Mouse (Mus musculus) embryonic stem cell, embryonic (primary cell): ENCODE measurements around the gene Wfikkn2.

Experiments
- CTCF ChIA-PET, 4 experiments: fragments of 300-600 bp in 2 of 4; fragments of 350-600 bp in 2 of 4; sonication (Branson Sonifier 250); formaldehyde crosslinking; loops; one replicate each; lab custom pipeline; 2022; ENCODE audit warnings: inconsistent platforms in 2 of 4; lab: Charles Lee
- POLR2A ChIA-PET, 4 experiments: fragments of 300-600 bp in 2 of 4; fragments of 350-600 bp in 2 of 4; sonication (Branson Sonifier 250); formaldehyde crosslinking; loops; one replicate each; lab custom pipeline; 2022; ENCODE audit warnings: antibody characterized with exemption in 4 of 4, inconsistent platforms in 1 of 4; lab: Charles Lee

Wfikkn2 gene

GRCm38 (mm10) chr11:94242760-94243421, 2.9 kb downstream of the Wfikkn2 start:
- CTCF ChIA-PET, result interaction anchor here in 3 of 4 experiments (0.6 to 1.5 kb wide), 8 partner anchors 17 to 313 kb away, joined by 3 to 5 read pairs (median 4); no protein-coding TSS in a partner anchor

GRCm38 (mm10) chr11:94239706-94240105, 6.1 kb downstream of the Wfikkn2 start:
- ChIA-PET POLR2A (interaction anchor here in 2 of 4 experiments (1.0 to 1.7 kb wide), 4 partner anchors 8 to 111 kb away, joined by 3 to 5 read pairs (median 3); partner anchors contain the start of gene Tob1 (in 2 of the 2)), CTCF (interaction anchor here in 1 of 4 experiments (0.7 to 1.1 kb wide), 3 partner anchors 19 to 286 kb away, joined by 3 read pairs; no protein-coding TSS in a partner anchor)

More at GRCm38 (mm10) chr11:94242760-94243421, 2.9 kb downstream of the Wfikkn2 start:
- POLR2A ChIA-PET, result interaction anchor here (0.5 to 4.6 kb wide), 21 partner anchors 11 to 744 kb away, joined by 3 to 25 read pairs (median 3); partner anchors contain the start of gene Tob1 (in 3 of the 4)

GRCm38 (mm10) chr11:94238786-94239185, 7.0 kb downstream of the Wfikkn2 start:
- POLR2A ChIA-PET, result interaction anchor here in 3 of 4 experiments (0.7 to 4.8 kb wide), 4 partner anchors 24 to 28 kb away, joined by 3 to 53 read pairs (median 22); partner anchors contain the start of gene Tob1 (in 3 of the 3)
- CTCF ChIA-PET, result interaction anchor here in 2 of 4 experiments (1.1 to 1.5 kb wide), 2 partner anchors 19 to 105 kb away, joined by 3 to 4 read pairs; no protein-coding TSS in a partner anchor

- POLR2A ChIA-PET, result interaction anchor here (0.6 to 4.8 kb wide), 26 partner anchors 9 to 170 kb away, joined by 3 to 53 read pairs (median 6); partner anchors contain the start of genes Tob1 (in 3 of the 4), Gm21885 (in 1 of the 4) and Wfikkn2 (in 1 of the 4)
- CTCF ChIA-PET, result interaction anchor here (0.6 to 3.5 kb wide), 27 partner anchors 9 to 250 kb away, joined by 3 to 19 read pairs (median 3); partner anchors contain the start of genes Spata20 (in 2 of the 4), Wfikkn2 (in 2 of the 4) and Tob1 (in 1 of the 4)
These were observed 9.7 kb downstream of the Wfikkn2 start for GRCm38 (mm10) chr11:94236074-94236473.

- ChIA-PET POLR2A (interaction anchor here in 3 of 4 experiments (1.2 to 4.8 kb wide), 6 partner anchors 10 to 46 kb away, joined by 3 to 53 read pairs (median 10); partner anchors contain the start of genes Tob1 (in 3 of the 3) and Gm21885 (in 1 of the 3)), CTCF (interaction anchor here in 2 of 4 experiments (0.6 to 3.5 kb wide), 5 partner anchors 12 to 171 kb away, joined by 4 to 19 read pairs (median 9); partner anchors contain the start of genes Tob1 (in 1 of the 2) and Wfikkn2 (in 1 of the 2))
These were observed 10.9 kb downstream of the Wfikkn2 start for GRCm38 (mm10) chr11:94234857-94235256.

- ChIA-PET CTCF (interaction anchor here in 1 of 4 experiments (1.4 to 3.5 kb wide), 2 partner anchors 24 to 101 kb away, joined by 4 to 19 read pairs; partner anchors contain the start of gene Tob1), POLR2A (interaction anchor here in 2 of 4 experiments (1.0 to 15.4 kb wide), 6 partner anchors 9 to 47 kb away, joined by 3 to 280 read pairs (median 9); partner anchors contain the start of genes Tob1 (in 2 of the 2) and Gm21885 (in 1 of the 2))
These were observed 11.4 kb downstream of the Wfikkn2 start for GRCm38 (mm10) chr11:94234380-94234779.

GRCm38 (mm10) chr11:94233405-94233804, 12.4 kb downstream of the Wfikkn2 start:
- POLR2A ChIA-PET, result interaction anchor here in 3 of 4 experiments (0.7 to 15.4 kb wide), 9 partner anchors 8 to 105 kb away, joined by 3 to 280 read pairs (median 4); partner anchors contain the start of gene Tob1 (in 2 of the 3)
- CTCF ChIA-PET, result interaction anchor here in 1 of 4 experiments (1.1 to 3.5 kb wide), 2 partner anchors 26 to 100 kb away, joined by 3 to 19 read pairs; no protein-coding TSS in a partner anchor

- POLR2A ChIA-PET, result interaction anchor here (0.5 to 15.4 kb wide), 24 partner anchors 8 to 759 kb away, joined by 3 to 280 read pairs (median 4); partner anchors contain the start of genes Tob1 (in 4 of the 4), Ankrd40 (in 1 of the 4) and Ppp1r9b (in 1 of the 4)
These were observed 13.8 kb downstream of the Wfikkn2 start for GRCm38 (mm10) chr11:94231821-94232552.

GRCm38 (mm10) chr11:94230244-94230643, 15.6 kb downstream of the Wfikkn2 start:
- ChIA-PET POLR2A (interaction anchor here in 3 of 4 experiments (0.9 to 15.4 kb wide), 5 partner anchors 9 to 18 kb away, joined by 3 to 280 read pairs (median 5); partner anchors contain the start of gene Tob1 (in 2 of the 3)), CTCF (interaction anchor here in 2 of 4 experiments (1.3 to 1.4 kb wide), 2 partner anchors 97 to 143 kb away, joined by 3 to 4 read pairs; no protein-coding TSS in a partner anchor)

More at GRCm38 (mm10) chr11:94231821-94232552, 13.8 kb downstream of the Wfikkn2 start:
- CTCF ChIA-PET, result interaction anchor here in 2 of 4 experiments (0.9 to 1.6 kb wide), 5 partner anchors 21 to 254 kb away, joined by 3 to 4 read pairs (median 3); partner anchors contain the start of gene Spata20 (in 1 of the 2)

- CTCF ChIA-PET, result interaction anchor here (0.6 to 1.7 kb wide), 4 partner anchors 47 to 101 kb away, joined by 3 to 8 read pairs (median 4); no protein-coding TSS in a partner anchor
- POLR2A ChIA-PET, result interaction anchor here in 3 of 4 experiments (0.6 to 15.4 kb wide), 8 partner anchors 13 to 437 kb away, joined by 3 to 280 read pairs (median 4); partner anchors contain the start of genes Tob1 (in 2 of the 3) and Abcc3 (in 1 of the 3)
These were observed 16.4 kb downstream of the Wfikkn2 start for GRCm38 (mm10) chr11:94229207-94229960.

- POLR2A ChIA-PET, result interaction anchor here (0.5 to 15.4 kb wide), 13 partner anchors 8 to 414 kb away, joined by 3 to 280 read pairs (median 5); partner anchors contain the start of genes Tob1 (in 3 of the 4) and Wfikkn2 (in 1 of the 4)
- CTCF ChIA-PET, result interaction anchor here (0.6 to 1.7 kb wide), 9 partner anchors 15 to 320 kb away, joined by 3 to 7 read pairs (median 3); no protein-coding TSS in a partner anchor
These were observed 17.4 kb downstream of the Wfikkn2 start for GRCm38 (mm10) chr11:94228416-94228815.

GRCm38 (mm10) chr11:94225985-94226384, 19.8 kb downstream of the Wfikkn2 start:
- CTCF ChIA-PET, result interaction anchor here (0.5 to 3.2 kb wide), 29 partner anchors 9 to 405 kb away, joined by 3 to 19 read pairs (median 5); partner anchors contain the start of gene Tob1 (in 2 of the 4)
- POLR2A ChIA-PET, result interaction anchor here (0.6 to 15.4 kb wide), 40 partner anchors 8 to 327 kb away, joined by 3 to 280 read pairs (median 4); partner anchors contain the start of genes Tob1 (in 4 of the 4) and Ankrd40 (in 1 of the 4)

GRCm38 (mm10) chr11:94223531-94223930, 22.3 kb downstream of the Wfikkn2 start:
- CTCF ChIA-PET, result interaction anchor here in 2 of 4 experiments (0.7 to 1.6 kb wide), 2 partner anchors 90 to 137 kb away, joined by 3 to 4 read pairs; no protein-coding TSS in a partner anchor
- POLR2A ChIA-PET, result interaction anchor here (0.6 to 15.4 kb wide), 7 partner anchors 8 to 76 kb away, joined by 3 to 280 read pairs (median 4); partner anchors contain the start of gene Tob1 (in 4 of the 4)

GRCm38 (mm10) chr11:94221257-94221656, 24.5 kb downstream of the Wfikkn2 start:
- CTCF ChIA-PET, result interaction anchor here in 1 of 4 experiments (1.4 kb wide), 1 partner anchor 88 kb away, joined by 5 read pairs; no protein-coding TSS in a partner anchor
- POLR2A ChIA-PET, result interaction anchor here (0.6 to 15.4 kb wide), 8 partner anchors 8 to 980 kb away, joined by 3 to 280 read pairs (median 6); partner anchors contain the start of gene Tob1 (in 3 of the 4)

GRCm38 (mm10) chr11:94216247-94216646, 29.6 kb downstream of the Wfikkn2 start:
- CTCF ChIA-PET, result interaction anchor here in 2 of 4 experiments (0.8 to 2.6 kb wide), 5 partner anchors 10 to 88 kb away, joined by 3 to 11 read pairs (median 6); no protein-coding TSS in a partner anchor
- POLR2A ChIA-PET, result interaction anchor here in 3 of 4 experiments (0.5 to 16.3 kb wide), 31 partner anchors 9 to 482 kb away, joined by 3 to 805 read pairs (median 4); no protein-coding TSS in a partner anchor
